Mouse (Mus musculus) erythroblast, embryonic 14.5 days (primary cell): ENCODE data around the gene Tspoap1.

Source experiments
- GATA1 ChIP-seq: IDR thresholded peaks from 2 replicates; pipeline ENCODE4 v1.6.1; 2012; ENCODE audit warnings: low read length, inconsistent platforms, mixed read lengths
- TAL1 ChIP-seq: IDR thresholded peaks from 3 replicates; pipeline ENCODE4 v1.6.1; 2012; ENCODE audit warnings: low read length, inconsistent platforms, mixed read lengths

- TF ChIP-seq GATA1 (no peak), TAL1 (no peak)
These were observed 23.6 kb upstream of the Tspoap1 start for GRCm38 (mm10) chr11:87736647-87737134.
